Mouse (Mus musculus) MEL-GATA-1-ER (cell line): ENCODE measurements at regions not wholly inside any gene's neighbourhood (a gene's known extent, or its start where the extent isn't known, plus 50 kb on each side); places are given as distances from the start of the nearest gene placed in this dataset.

ENCODE experiments used
- DNase-seq: peaks from one replicate; pipeline ENCODE4 v3.0.0-alpha.2; 2012; ENCODE audit warnings: low read depth; ENCODE audit errors: extremely low read depth

GRCm38 (mm10) chr13:16315689-16316088 lies 304.0 kb downstream of the Inhba start:
- no peak for DNase-seq

GRCm38 (mm10) chr13:16316581-16316980 lies 304.9 kb downstream of the Inhba start:
- no peak for DNase-seq

- no peak for DNase-seq
These were observed 305.8 kb downstream of the Inhba start for GRCm38 (mm10) chr13:16317412-16317811.

- no peak for DNase-seq
These were observed 308.7 kb downstream of the Inhba start for GRCm38 (mm10) chr13:16320392-16320791.

GRCm38 (mm10) chr13:16325661-16326060 lies 314.0 kb downstream of the Inhba start:
- DNase-seq, result no peak

- DNase-seq, result no peak
These were observed 330.1 kb downstream of the Inhba start for GRCm38 (mm10) chr13:16341727-16342126.

GRCm38 (mm10) chr13:16342171-16342570 lies 330.5 kb downstream of the Inhba start:
- no peak for DNase-seq

GRCm38 (mm10) chr13:16343280-16343945 lies 331.8 kb downstream of the Inhba start:
- DNase-seq, result no peak

GRCm38 (mm10) chr13:16349353-16349752 lies 337.7 kb downstream of the Inhba start:
- no peak for DNase-seq

GRCm38 (mm10) chr13:16350061-16350460 lies 338.4 kb downstream of the Inhba start:
- no peak for DNase-seq

GRCm38 (mm10) chr13:16355316-16355715 lies 343.7 kb downstream of the Inhba start:
- DNase-seq, result no peak

GRCm38 (mm10) chr13:16379492-16379891 lies 367.8 kb downstream of the Inhba start:
- no peak for DNase-seq

- DNase-seq, result no peak
These were observed 368.3 kb downstream of the Inhba start for GRCm38 (mm10) chr13:16379949-16380348.

GRCm38 (mm10) chr13:16382936-16383511 lies 371.4 kb downstream of the Inhba start:
- no peak for DNase-seq

GRCm38 (mm10) chr13:16416356-16417019 lies 404.8 kb downstream of the Inhba start:
- no peak for DNase-seq

- no peak for DNase-seq
These were observed 412.5 kb downstream of the Inhba start for GRCm38 (mm10) chr13:16424147-16424546.

- no peak for DNase-seq
These were observed 423.8 kb downstream of the Inhba start for GRCm38 (mm10) chr13:16435436-16435835.

- DNase-seq, result no peak
These were observed 441.6 kb downstream of the Inhba start for GRCm38 (mm10) chr13:16453234-16453633.

GRCm38 (mm10) chr13:16459743-16460142 lies 448.1 kb downstream of the Inhba start:
- DNase-seq, result no peak

- no peak for DNase-seq
These were observed 450.0 kb downstream of the Inhba start for GRCm38 (mm10) chr13:16461681-16462080.

- DNase-seq, result no peak
These were observed 453.2 kb downstream of the Inhba start for GRCm38 (mm10) chr13:16464823-16465222.

- no peak for DNase-seq
These were observed 453.7 kb downstream of the Inhba start for GRCm38 (mm10) chr13:16465317-16465716.

GRCm38 (mm10) chr13:16465812-16466211 lies 454.2 kb downstream of the Inhba start:
- no peak for DNase-seq
